Mouse (Mus musculus) lung, postnatal 36 days (tissue): ENCODE measurements around the gene Gpr108.
"Not testable (repeated sequence)": the region's sequence is repeated elsewhere in the genome, so short reads cannot be mapped to it uniquely, and the experiment has no call there.

ENCODE experiments used
- DNase-seq: peaks from one replicate; pipeline ENCODE4 v3.0.0; 2022; ENCODE audit warnings: mixed read lengths

Gene Gpr108

GRCm38 (mm10) chr17:57248201-57248699, at the start of gene Gpr108:
TSS of gene Gpr108 (minus strand) at chr17:57248446.
- DNase-seq, result peak; percentile 95

GRCm38 (mm10) chr17:57297040-57297439, 48.8 kb upstream of the Gpr108 start:
- DNase-seq, result no peak

- DNase-seq, result no peak
These were observed 47.7 kb upstream of the Gpr108 start for GRCm38 (mm10) chr17:57295935-57296334.

GRCm38 (mm10) chr17:57292968-57293367, 44.7 kb upstream of the Gpr108 start:
- DNase-seq, result no peak

DNA sequence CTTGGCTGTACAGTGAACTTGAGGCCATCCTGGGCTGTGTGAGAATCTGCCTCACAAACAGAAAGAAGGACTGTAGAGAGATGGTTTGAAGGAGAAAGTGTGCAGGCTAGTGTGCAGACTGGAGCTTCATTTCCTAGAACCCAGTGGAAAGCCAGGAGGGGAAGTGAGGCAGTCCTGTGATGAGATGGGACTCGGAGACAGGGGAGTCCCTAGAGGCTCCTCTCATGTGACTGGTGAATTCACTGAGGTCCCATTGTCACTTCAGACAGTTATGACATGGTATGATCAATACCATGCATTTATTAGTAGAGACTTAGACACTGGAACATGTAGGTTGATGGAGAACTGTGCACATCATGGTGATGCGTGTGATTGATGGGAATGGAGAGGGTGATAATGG, 44.1 kb upstream of the Gpr108 start:
- DNase-seq, result no peak

DNA sequence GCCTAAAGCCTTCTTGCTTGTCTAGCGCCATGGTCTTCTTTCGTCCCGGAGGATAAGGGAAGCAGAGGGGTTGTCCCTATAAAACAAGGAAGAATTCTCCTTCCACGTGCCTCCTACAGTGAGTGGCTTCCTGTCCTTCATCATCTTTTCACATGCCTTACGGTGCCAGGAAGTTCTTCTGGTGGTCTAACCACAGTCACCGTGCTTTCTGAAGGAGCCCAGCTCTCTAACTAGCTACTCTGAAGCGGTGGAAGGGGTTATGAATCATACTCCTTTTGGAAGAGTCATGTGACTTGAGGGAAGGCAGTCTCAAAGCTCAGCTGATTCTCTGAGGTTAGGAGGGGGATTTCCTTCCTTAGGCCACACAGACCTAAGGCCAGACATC, 42.4 kb upstream of the Gpr108 start:
- DNase-seq, result peak; percentile 12

- DNase-seq, result peak; percentile 27
These were observed 41.9 kb upstream of the Gpr108 start for GRCm38 (mm10) chr17:57290001-57290670.

DNA sequence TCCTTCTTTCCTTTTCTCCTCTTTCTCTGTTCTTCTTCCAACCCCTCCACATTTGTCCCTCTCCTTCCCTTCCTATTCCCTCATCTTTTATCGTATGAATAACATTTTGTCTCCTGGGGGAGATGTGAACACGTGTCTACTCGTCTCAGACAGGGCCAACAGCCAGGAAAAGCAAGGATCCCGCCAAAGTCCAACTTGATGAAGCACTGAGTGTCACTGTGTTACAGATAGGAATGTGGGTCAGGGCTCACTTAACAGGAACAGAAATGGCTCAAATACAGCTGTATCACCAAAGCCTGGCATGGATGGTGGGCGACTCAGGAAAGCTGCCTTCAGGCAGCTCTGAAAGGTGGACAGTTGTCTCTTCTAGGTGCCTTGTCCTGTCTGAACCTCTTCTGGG, 41.0 kb upstream of the Gpr108 start:
- no peak for DNase-seq

GRCm38 (mm10) chr17:57286718-57287355, 38.6 kb upstream of the Gpr108 start:
- DNase-seq, result no peak

DNA sequence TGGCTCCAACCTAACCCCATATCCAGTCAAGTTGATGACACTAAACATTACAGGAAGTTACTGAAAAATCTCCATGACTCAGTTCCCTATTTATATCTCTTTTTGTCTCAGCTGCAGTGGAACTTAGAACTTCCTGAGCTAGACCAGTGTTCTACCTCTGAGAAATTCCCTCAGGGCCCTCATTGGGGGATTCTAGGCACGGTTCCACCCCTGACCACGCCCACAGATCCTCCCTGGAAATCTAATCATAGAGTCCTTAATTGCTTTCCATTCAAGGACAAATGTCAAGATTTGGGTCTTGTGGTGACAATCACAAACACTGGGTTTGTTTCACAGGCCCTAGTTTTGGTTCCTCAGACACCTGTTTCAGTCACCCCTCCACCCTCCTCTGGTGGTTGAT, 36.8 kb upstream of the Gpr108 start:
- DNase-seq, result no peak

DNA sequence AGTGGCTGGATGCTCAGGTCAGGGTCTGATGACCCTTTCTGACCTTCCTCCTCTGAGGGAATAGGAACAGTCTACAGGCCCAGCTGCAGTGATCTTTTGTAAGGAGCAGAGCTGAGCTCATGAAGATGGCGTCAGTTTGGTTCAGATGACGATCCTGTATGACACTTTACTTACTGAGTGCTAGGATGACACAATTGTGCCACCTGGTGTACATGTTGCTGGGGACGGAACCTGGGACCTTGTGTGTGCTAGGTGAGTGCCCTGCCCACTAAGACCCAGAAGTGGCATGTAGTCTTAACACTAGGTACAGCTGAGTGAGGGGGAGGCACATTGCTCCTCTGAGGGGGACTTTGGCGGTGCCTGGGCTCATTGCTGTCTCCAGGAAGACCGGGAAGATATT, 35.7 kb upstream of the Gpr108 start:
- no peak for DNase-seq

DNA sequence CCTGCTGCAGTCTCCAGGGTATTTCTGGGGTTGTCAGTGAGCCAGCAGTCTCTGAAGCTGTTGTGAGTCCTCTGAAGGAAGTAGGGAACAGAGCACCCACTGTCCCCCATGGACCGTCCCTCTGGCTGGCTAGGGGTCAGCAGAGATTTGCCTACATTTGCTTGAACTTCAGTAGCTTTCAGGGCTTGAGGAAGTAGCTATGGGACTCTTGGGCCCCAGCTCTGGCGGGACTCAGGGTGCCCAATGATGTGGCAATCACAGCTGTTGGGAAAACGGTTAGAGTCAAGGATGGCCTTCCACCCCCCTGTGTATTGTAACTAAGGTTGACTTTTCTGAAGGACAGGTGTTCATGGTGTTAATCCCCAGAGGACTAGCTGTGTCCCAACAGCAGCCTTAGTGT, 32.2 kb upstream of the Gpr108 start:
- peak; percentile 52 for DNase-seq

DNA sequence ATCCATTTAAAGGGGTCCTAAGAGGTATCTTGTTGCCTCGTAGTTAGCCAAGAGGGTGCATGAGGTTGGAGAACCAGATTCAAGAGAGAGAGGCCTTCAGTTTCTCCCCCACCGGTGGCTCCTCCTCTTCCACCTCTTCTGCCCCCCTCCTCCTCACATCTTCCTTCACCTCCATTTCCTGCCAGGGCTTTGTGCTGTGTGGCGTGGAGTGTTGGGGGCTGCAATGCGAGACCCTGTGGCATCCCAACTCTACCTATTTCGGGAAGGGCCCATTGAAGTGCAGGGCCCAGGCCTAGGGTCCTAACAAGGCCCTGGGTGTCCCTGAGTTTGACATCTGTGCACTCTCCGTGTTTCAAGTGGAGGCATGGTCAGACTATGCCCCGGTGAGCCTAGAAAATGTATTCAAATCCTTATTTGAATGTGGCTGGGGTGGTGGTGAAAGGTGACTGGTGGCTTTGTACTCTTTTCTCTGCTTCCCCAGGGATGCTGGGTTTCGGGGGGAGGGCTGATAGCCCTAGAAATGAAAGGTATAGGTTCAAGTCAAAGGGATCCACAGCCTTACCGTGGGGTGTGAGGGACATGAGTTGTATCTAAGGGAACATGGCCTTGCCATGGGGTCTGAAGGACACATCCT, 31.5 kb upstream of the Gpr108 start:
- peak; percentile 28 for DNase-seq

DNA sequence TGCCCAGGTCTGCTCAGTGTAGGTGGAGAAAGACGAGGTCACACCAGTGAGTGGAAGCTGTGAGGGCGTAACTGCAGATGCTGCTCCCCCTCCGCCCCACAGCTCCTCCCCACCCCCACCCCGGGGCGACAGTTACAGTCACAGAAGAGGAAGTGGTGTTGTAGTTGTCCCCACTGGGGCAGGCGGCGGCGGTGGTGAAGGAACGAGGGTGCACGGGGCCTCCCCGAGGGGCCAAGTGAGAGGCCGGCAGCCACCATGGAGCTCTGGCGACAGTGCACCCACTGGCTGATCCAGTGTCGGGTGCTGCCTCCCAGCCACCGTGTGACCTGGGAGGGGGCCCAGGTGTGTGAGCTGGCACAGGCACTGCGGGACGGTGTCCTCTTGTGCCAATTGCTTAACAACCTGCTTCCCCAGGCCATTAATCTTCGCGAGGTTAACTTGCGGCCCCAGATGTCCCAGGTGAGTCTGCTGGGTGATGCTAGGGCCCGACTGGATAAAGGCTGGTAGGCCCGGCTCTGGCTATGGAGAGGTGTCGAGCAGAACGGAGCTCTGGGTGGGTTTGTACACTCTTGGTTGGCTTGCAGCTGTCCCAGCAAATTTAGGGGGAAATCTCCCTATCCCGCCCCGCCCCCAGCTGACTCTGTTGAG, 30.8 kb upstream of the Gpr108 start, which contains the start of gene Vav1:
Vav1 (plus strand) TSS at position 158 of the 648 bp plus-strand sequence.
- peak; percentile 69 for DNase-seq

DNA sequence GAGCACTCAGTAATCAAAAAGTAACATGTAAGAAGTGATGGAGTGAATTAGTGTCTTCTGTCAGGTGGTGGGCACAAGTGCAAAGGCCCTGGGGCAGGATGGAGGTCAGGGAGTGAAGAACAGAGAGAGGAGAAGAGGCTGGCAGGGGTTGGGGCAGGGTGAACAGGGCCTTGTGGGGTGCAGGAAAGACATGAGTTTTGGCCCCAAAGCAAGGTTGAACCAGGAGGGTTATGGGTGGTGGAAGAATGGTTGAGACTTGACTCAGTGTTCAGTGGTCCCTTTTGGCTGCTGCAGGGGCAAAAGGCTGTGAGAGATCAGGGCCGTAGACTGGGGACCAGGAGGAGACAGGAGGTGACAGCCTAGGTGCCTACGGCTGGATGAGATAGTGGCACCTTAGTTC, 30.3 kb upstream of the Gpr108 start:
- no peak for DNase-seq

DNA sequence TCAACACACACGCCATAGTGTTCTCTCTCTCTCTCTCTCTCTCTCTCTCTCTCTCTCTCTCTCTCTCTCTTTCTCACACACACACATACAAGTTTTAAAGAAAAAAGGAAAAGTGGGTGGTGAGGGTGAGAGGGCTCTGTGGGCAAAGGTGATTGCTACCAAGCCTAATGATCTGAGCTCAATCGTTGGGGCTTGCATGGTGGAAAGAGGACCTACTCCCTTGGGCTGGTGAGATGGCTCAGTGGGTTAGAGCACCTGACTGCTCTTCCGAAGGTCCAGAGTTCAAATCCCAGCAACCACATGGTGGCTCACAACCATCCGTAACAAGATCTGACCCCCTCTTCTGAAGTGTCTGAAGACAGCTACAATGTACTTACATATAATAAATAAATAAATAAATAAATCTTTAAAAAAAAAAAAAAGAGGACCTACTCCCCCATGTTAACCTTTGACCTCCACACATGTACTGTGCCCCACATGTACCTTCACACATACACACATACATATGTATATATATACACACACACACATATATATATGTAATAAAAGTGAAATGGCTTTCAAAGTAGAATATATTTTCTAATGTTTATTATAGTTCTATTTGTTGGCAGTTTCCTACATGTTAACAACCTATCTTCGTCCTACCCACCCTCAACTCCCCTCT, 29.5 kb upstream of the Gpr108 start:
- DNase-seq, result not testable (repeated sequence)

- DNase-seq, result peak; percentile 92
These were observed 28.4 kb upstream of the Gpr108 start for GRCm38 (mm10) chr17:57276634-57277121.

- no peak for DNase-seq
These were observed 27.7 kb upstream of the Gpr108 start for GRCm38 (mm10) chr17:57275997-57276351.

DNA sequence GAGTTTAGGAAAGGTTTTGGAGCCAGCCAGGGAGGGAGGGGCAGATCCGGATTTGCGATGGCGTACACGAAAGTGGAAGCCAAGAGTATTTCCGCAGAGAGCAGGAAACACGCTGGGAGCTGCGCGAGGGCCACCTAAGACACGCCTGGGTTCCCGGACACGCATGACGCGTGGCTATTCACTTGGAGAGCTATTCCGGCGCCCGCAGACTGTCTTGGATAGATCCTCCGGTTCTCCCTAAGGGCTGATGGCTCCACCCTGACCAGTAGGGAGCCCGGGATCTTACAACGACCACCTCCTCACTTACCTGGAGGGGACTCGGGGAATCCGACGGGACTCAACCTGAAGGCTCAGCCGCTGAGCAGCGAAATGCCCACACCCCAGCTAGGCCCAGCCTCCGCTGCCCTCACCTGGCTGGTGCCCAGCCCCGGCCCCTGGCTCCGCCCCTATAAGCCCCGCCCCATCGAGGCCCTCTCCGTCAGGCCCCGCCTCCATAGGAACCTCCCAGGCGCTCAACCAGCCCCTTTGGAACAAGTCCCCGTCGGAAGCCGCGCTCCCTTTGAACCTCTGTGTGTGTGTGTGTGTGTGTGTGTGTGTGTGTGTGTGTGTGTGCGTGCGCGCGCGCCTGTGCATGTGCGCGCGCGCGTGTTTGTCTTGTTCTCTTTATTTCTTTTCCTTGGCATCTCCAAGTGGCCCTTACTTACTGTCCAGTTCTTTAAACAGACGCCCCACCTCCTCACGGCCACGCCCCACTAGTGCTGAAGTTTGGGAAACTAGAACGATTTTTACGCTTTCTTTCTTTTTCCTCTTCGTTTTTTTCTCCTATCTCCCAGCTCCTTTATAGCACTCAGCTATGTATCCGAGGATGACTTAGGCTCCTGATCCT, 27.1 kb upstream of the Gpr108 start:
- peak; percentile 96 for DNase-seq

DNA sequence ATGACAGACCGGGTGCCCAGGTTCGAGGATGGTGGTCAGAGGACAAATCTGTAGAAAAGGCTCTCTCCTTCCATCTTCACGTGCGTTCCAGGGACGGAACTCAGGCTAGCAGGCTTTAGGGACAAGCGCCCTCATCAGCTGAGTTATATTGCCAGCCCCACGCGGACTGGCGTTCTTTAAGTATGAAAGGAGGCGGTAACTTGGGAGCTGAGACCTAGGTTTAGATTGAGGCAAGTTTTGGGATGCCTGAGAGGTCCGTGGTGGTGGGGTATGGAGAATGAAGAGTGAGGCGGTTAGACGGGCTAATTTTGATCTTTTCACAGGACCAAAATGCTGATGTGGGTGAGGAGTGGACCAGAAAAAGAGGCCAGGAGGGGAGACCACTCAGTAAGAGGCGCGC, 26.4 kb upstream of the Gpr108 start:
- DNase-seq, result no peak

GRCm38 (mm10) chr17:57273846-57274245, 25.6 kb upstream of the Gpr108 start:
- DNase-seq, result no peak

GRCm38 (mm10) chr17:57271301-57271700, 23.1 kb upstream of the Gpr108 start:
- DNase-seq, result no peak
